Mouse (Mus musculus): ENCODE data around the gene Tacc2. TPM values are rescaled to one million over a fixed set of nuclear protein-coding genes. Genes with fewer than 3 reads are reported as not detected.

The Tacc2 gene
- polyA plus RNA-seq, 1 experiment from 2014 or later, result 27.4 TPM

DNA sequence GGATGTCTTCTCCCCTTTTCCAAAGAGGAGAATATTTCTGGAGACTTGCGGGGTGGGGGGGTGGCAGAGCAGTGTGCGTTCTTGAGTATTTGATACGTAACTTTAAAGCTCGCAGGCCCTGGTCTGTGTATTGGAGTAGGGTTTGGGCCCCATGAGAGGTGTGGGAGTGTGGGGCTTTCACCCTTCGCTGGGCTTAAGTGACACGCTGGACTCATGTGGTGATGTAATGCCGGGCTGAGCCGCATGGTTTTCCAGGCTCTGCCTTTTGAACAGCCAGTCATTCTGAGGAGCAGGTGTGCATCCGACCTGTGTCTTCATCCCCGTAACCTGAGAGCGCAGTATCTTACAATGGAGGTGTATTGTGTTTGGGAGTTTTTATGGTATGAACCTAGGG, 116.6 kb downstream of the Tacc2 start:
- Histone ChIP-seq H3K4me2 (ENCODE audit: low read depth, low read length) (peak overlapping the region; percentile 79), H3K9ac (ENCODE audit: low read depth, low read length) (peak overlapping the region; percentile 79; the same call in 1 of the 2 replicates), H3K27ac (ENCODE audit: low read length) (no peak overlapping the region), H3K9me3 (ENCODE audit: control insufficient read depth, low read length) (no peaks in the 10 kb centered on the region), H3K4me3 (ENCODE audit: low read length) (peak overlapping the region; percentile 56), H3K27me3 (replicated peaks; ENCODE audit: control insufficient read depth, insufficient read depth, low read length) (no peaks in the 10 kb centered on the region), H3K36me3 (ENCODE audit: control insufficient read depth, insufficient read depth, low read length) (no peaks in the 10 kb centered on the region), H3K4me1 (ENCODE audit: control insufficient read depth, insufficient read depth, low read length) (peaks cover 42% of the 10 kb centered on the region)
- WGBS, result 32% methylated on average over 11 of the region's 11 CpGs
- ATAC-seq, result 0 out of 2 replicates have a peak, but pooled peaks have one; percentile 21

DNA sequence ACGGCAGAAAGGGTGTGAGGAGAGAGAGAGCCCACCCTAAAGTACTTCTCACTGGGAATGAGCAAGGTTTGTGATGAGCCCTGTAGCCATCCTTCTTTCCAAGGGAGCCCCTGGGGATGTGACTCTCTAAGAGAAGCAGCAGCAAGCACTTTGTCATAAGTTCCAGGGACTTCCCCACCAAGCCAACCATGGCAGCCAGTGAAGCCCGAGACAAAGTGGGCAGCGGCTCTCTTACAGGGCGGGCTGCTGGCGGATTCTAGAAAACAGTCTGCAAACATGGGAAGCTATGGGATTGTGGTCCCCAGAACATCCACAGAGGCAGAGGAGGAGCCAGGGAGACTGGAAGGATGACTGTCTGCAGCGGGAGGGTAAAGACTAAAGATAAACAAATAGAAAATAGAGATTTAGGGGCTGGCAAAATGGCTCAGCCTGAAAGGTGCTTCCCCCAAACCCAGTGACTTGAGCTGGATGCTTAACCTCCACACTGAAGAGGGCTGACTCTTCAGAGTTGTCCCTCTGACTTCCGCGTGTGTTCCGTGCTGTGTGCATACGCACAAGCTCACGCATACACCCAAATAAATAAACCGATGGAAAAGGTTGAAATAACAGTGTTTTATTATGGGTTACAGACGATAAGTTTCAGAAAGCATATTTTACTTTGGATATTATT, 118.6 kb downstream of the Tacc2 start:
- H3K9ac ChIP-seq (ENCODE audit: low read depth, low read length), result no peak overlapping the region
- no peaks in the 10 kb centered on the region for H3K27me3 ChIP-seq (replicated peaks; ENCODE audit: control insufficient read depth, insufficient read depth, low read length)
- peaks cover 42% of the 10 kb centered on the region for H3K4me1 ChIP-seq (ENCODE audit: control insufficient read depth, insufficient read depth, low read length)
- H3K36me3 ChIP-seq (ENCODE audit: control insufficient read depth, insufficient read depth, low read length), result no peaks in the 10 kb centered on the region
- no peak overlapping the region for H3K4me3 ChIP-seq (ENCODE audit: low read length)
- no peak for ATAC-seq
- H3K27ac ChIP-seq (ENCODE audit: low read length), result no peak overlapping the region
- no peaks in the 10 kb centered on the region for H3K9me3 ChIP-seq (ENCODE audit: control insufficient read depth, low read length)
- WGBS, result 70% methylated on average over 13 of the region's 13 CpGs
- H3K4me2 ChIP-seq (ENCODE audit: low read depth, low read length), result no peak overlapping the region

DNA sequence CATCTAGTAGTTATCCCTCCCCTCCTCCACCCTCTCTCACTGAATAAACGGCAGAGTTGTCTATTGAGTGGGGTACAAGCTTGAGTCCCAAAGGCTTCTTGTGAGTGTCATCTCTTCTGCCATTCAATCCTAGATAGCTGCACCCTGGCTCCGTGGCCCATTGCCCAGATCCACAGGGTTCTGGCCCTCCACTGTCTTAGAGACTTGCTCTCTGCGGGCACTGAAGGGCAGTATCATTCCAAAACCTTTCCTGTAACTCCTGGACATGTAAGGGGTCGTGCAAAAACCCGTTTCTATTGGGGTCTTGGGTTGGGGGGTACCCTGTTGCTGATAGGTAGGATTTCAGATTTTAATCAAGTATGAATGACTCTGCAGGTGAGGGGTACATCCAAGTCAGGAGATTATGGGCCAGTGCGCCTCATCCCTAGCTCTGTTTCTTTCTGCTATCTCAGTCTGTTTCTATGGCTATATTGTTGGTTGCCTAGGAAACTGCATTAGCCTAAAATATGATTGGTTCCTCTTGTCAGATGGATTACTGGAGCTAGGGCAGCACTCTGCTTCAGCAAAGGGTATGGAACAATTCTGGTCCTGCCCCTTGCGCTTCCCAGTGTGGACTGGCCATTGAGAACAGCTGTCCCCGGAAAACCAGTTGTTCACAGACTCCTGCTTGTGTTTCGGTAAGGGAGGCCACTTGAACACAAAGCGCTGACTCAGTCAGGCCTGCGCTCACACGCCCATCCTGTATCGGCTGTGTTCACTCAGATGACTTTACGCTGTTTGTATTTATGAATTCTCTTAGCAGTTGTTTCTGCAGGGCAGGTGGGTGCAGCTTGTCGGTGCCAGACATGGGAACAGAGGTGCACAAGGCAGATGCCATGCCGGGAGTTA, 119.4 kb downstream of the Tacc2 start:
- Histone ChIP-seq H3K36me3 (ENCODE audit: control insufficient read depth, insufficient read depth, low read length) (no peaks in the 10 kb centered on the region), H3K9me3 (ENCODE audit: control insufficient read depth, low read length) (no peaks in the 10 kb centered on the region), H3K27ac (ENCODE audit: low read length) (no peak overlapping the region), H3K4me3 (ENCODE audit: low read length) (no peak overlapping the region), H3K4me2 (ENCODE audit: low read depth, low read length) (no peak overlapping the region), H3K4me1 (ENCODE audit: control insufficient read depth, insufficient read depth, low read length) (peaks cover 40% of the 10 kb centered on the region), H3K9ac (ENCODE audit: low read depth, low read length) (no peak overlapping the region), H3K27me3 (replicated peaks; ENCODE audit: control insufficient read depth, insufficient read depth, low read length) (no peaks in the 10 kb centered on the region)
- no peak for ATAC-seq
- WGBS, result 66% methylated on average over 16 of the region's 16 CpGs

DNA sequence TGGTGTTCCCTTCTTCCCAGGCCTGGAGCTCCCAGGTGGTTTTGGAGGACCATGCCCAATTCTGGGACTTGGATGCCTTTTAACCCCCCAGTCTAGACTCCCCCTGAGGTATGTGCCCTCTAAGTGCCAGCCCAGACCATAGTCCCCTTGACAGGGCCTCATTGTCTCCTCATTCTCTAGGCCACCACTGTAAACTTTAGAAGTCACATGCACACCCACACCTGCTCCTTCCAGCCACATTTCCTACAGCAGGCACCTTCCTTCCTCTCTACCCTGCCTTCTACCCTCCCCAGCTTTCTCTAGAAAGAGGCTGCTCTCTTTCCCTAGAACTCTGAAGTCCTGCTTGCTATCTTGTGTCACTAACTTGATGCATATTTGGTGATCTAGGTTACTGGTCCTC, 121.2 kb downstream of the Tacc2 start:
- H3K36me3 ChIP-seq (ENCODE audit: control insufficient read depth, insufficient read depth, low read length), result no peaks in the 10 kb centered on the region
- ATAC-seq, result peak; percentile 52; the same call in 1 of the 2 replicates
- H3K9ac ChIP-seq (ENCODE audit: low read depth, low read length), result no peak overlapping the region
- peaks cover 28% of the 10 kb centered on the region for H3K4me1 ChIP-seq (ENCODE audit: control insufficient read depth, insufficient read depth, low read length)
- H3K27ac ChIP-seq (ENCODE audit: low read length), result no peak overlapping the region
- H3K9me3 ChIP-seq (ENCODE audit: control insufficient read depth, low read length), result no peaks in the 10 kb centered on the region
- H3K4me2 ChIP-seq (ENCODE audit: low read depth, low read length), result no peak overlapping the region
- H3K27me3 ChIP-seq (replicated peaks; ENCODE audit: control insufficient read depth, insufficient read depth, low read length), result no peaks in the 10 kb centered on the region
- H3K4me3 ChIP-seq (ENCODE audit: low read length), result no peak overlapping the region

DNA sequence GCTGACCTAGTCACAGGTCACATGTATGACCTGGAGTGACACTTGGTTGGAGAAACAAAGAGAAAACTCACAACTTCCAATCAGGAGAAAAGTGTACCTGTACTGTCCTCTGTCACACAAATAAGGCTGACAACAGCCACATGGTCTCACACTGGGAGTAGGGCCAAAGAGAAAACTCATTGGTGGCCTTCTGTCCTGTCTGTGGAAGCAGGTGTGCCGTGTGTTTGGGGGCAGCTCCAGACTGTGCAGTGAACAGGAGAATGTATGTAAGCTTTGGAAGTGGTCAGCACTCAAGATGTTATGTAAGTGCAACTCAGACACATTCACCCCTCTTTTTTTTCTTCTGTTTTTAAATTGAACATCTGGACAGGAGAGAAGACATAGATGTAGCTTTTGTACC, 124.1 kb downstream of the Tacc2 start:
- H3K4me2 ChIP-seq (ENCODE audit: low read depth, low read length), result no peak overlapping the region
- peaks cover 11% of the 10 kb centered on the region for H3K4me1 ChIP-seq (ENCODE audit: control insufficient read depth, insufficient read depth, low read length)
- no peak overlapping the region for H3K27ac ChIP-seq (ENCODE audit: low read length)
- H3K27me3 ChIP-seq (replicated peaks; ENCODE audit: control insufficient read depth, insufficient read depth, low read length), result no peaks in the 10 kb centered on the region
- H3K36me3 ChIP-seq (ENCODE audit: control insufficient read depth, insufficient read depth, low read length), result no peaks in the 10 kb centered on the region
- no peak overlapping the region for H3K9ac ChIP-seq (ENCODE audit: low read depth, low read length)
- H3K9me3 ChIP-seq (ENCODE audit: control insufficient read depth, low read length), result no peaks in the 10 kb centered on the region
- whole genome bisulfite sequencing, result 76% methylated on average over 1 of the region's 1 CpGs
- no peak overlapping the region for H3K4me3 ChIP-seq (ENCODE audit: low read length)
- no peak for ATAC-seq

DNA sequence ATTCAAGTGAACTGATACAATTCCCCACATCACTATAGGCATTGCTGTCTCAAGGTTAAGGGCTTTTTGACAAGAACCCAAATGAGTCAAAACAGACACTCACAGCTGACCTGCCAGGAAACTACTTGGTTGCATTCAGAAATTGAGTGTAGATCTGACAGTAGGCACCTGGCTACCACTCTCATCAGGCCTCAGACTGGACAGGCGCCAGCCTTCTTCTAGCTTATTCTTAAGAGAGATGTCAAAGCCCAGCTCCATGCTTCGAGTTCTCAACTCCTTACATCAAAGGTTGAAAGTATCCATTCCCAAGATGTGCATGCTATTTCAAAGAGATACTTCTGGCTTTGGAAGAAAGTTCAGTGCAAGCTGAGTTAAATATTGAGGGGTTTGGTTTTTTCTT, 128.0 kb downstream of the Tacc2 start:
- H3K27me3 ChIP-seq (replicated peaks; ENCODE audit: control insufficient read depth, insufficient read depth, low read length), result no peaks in the 10 kb centered on the region
- no peak for ATAC-seq
- 82% methylated on average over 2 of the region's 2 CpGs for WGBS

DNA sequence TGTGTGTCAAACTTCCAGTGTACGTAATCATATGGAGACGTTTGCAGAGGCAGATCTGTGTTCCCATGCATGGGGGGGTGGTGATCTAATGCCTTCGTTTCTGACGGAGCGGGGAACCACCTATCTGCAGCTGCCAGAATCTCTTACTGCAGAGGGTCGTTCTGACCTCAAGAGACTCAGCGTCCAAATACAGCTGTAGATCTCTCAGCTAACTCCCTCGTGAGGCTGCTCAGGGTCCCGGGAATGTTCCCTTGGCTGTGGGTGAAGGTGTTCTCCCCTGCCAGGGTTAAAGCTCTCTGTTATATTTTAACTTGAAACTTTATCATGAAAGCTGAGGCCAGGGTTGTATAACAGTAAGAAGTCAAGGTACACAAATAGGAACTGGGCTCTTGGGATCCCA, 131.7 kb downstream of the Tacc2 start:
- Histone ChIP-seq H3K9me3 (ENCODE audit: control insufficient read depth, low read length) (no peaks in the 10 kb centered on the region), H3K4me1 (ENCODE audit: control insufficient read depth, insufficient read depth, low read length) (peaks cover 32% of the 10 kb centered on the region), H3K4me2 (ENCODE audit: low read depth, low read length) (peak overlapping the region; percentile 43), H3K9ac (ENCODE audit: low read depth, low read length) (0 out of 2 replicates have a peak overlapping the region, but pooled peaks have one; percentile 1), H3K4me3 (ENCODE audit: low read length) (peak overlapping the region; percentile 22), H3K36me3 (ENCODE audit: control insufficient read depth, insufficient read depth, low read length) (no peaks in the 10 kb centered on the region), H3K27me3 (replicated peaks; ENCODE audit: control insufficient read depth, insufficient read depth, low read length) (no peaks in the 10 kb centered on the region), H3K27ac (ENCODE audit: low read length) (peak overlapping the region; percentile 78)
- peak; percentile 83 for ATAC-seq
- 17% methylated on average over 9 of the region's 9 CpGs for WGBS

More for the DNA sequence above, 128.0 kb downstream of the Tacc2 start:
- Histone ChIP-seq H3K4me2 (ENCODE audit: low read depth, low read length) (no peak overlapping the region), H3K36me3 (ENCODE audit: control insufficient read depth, insufficient read depth, low read length) (no peaks in the 10 kb centered on the region), H3K9ac (ENCODE audit: low read depth, low read length) (no peak overlapping the region), H3K9me3 (ENCODE audit: control insufficient read depth, low read length) (no peaks in the 10 kb centered on the region), H3K27ac (ENCODE audit: low read length) (no peak overlapping the region), H3K4me1 (ENCODE audit: control insufficient read depth, insufficient read depth, low read length) (peaks cover 23% of the 10 kb centered on the region), H3K4me3 (ENCODE audit: low read length) (no peak overlapping the region)

DNA sequence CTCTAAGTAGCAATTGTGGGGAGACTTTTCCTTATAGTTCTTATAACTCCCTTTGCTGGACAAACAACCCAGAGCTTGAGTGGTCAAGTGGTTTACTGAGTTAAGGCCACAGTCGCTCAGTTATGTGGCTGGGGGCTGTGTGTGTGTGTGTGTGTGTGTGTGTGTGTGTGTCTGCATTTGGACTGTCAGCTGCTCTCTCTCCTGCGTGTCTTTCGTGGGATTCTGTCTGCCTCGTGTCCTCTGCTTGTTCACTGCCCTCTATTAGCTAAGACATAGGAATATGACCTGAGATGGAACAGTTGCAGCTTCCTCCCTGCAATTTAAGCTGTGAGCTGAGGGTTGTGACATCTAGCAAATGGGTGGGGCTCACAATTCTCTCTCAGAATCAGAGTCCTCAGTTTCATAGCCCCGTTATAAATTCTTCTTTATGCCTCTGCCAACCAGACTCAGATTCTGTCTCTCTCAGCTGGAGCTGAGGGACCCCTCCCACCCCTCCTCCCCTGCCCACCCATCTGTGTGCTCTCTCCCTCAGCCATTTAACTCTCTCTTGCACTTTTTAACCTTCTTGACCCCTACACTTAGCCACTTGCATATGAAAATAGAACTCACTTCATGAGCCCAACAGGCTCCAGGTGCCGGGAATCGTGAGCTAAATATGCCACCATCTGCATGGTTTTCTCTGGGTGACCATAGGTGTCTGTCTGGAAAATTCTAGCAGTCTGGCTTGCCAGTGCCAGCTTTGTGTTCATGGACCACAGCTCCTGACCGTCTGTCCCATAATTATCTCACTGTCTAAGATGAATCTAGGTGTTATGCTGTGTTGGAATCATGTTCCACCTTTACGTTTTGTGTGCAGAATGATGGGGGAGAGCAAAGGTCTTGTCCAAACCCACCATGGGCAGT, 132.4 kb downstream of the Tacc2 start:
- no peaks in the 10 kb centered on the region for H3K27me3 ChIP-seq (replicated peaks; ENCODE audit: control insufficient read depth, insufficient read depth, low read length)
- no peak overlapping the region; the same call in 1 of the 2 replicates for H3K4me3 ChIP-seq (ENCODE audit: low read length)
- peak overlapping the region; percentile 43 for H3K4me2 ChIP-seq (ENCODE audit: low read depth, low read length)
- H3K36me3 ChIP-seq (ENCODE audit: control insufficient read depth, insufficient read depth, low read length), result no peaks in the 10 kb centered on the region
- H3K4me1 ChIP-seq (ENCODE audit: control insufficient read depth, insufficient read depth, low read length), result peaks cover 32% of the 10 kb centered on the region
- 39% methylated on average over 9 of the region's 9 CpGs for WGBS
- H3K9me3 ChIP-seq (ENCODE audit: control insufficient read depth, low read length), result no peaks in the 10 kb centered on the region
- peak overlapping the region; percentile 78 for H3K27ac ChIP-seq (ENCODE audit: low read length)
- ATAC-seq, result peak; percentile 77
- 0 out of 2 replicates have a peak overlapping the region, but pooled peaks have one; percentile 34 for H3K9ac ChIP-seq (ENCODE audit: low read depth, low read length)

DNA sequence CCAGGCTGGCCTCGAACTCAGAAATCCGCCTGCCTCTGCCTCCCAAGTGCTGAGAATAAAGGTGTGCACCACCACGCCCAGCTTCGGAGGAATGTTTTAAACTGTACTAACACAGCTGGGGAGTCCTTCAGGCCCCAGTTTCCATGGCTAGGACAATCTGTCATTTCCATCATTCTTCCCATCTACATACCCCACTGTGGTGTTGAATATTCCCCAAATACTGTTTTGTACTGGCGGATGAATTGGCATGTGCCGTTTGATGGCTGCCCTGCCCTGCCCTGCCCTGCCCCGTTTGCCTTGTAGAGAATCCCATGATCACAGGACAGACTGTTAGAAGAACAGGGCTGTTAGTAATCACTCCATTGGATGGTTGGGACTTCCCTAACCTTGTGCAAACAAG, 134.6 kb downstream of the Tacc2 start:
- Histone ChIP-seq H3K9ac (ENCODE audit: low read depth, low read length) (no peak overlapping the region), H3K27me3 (replicated peaks; ENCODE audit: control insufficient read depth, insufficient read depth, low read length) (no peaks in the 10 kb centered on the region), H3K27ac (ENCODE audit: low read length) (no peak overlapping the region), H3K4me1 (ENCODE audit: control insufficient read depth, insufficient read depth, low read length) (peaks cover 32% of the 10 kb centered on the region), H3K9me3 (ENCODE audit: control insufficient read depth, low read length) (no peaks in the 10 kb centered on the region), H3K36me3 (ENCODE audit: control insufficient read depth, insufficient read depth, low read length) (no peaks in the 10 kb centered on the region), H3K4me3 (ENCODE audit: low read length) (no peak overlapping the region), H3K4me2 (ENCODE audit: low read depth, low read length) (no peak overlapping the region)
- peak; percentile 47 for ATAC-seq
- WGBS, result 62% methylated on average over 6 of the region's 7 CpGs

Data from intestine, embryonic 16.5 days (tissue).